Mouse (Mus musculus) frontal cortex, adult 2 months (tissue): Measurements from ENCODE around the gene Eps8. TPM values are rescaled to one million over a fixed set of nuclear protein-coding genes. Genes with fewer than 3 reads are reported as not detected.
A peak's percentile ranks its signal among the peaks of the same experiment; 100 is the strongest.

ENCODE experiments used
- DNase-seq, 2 experiments: peaks; one replicate each; pipeline ENCODE4 v3.0.0; 2022; ENCODE audit warnings: low spot score in 1 of 2; ENCODE audit errors: extremely low spot score in 1 of 2
- polyA plus RNA-seq: library from polyadenylated mRNA; depleted of rRNA; stranded (reverse); fragments of >200 nt; gene quantifications from 2 replicates; pipeline ENCODE4 v1.2.3, GENCODE M21; 2012

Eps8 gene
- polyA plus RNA-seq, 1 experiment, result 27.9 TPM

- DNase-seq, result no peak
These were observed 26.0 kb downstream of the Eps8 start for GRCm38 (mm10) chr6:137628715-137629114.

GRCm38 (mm10) chr6:137621021-137621420 lies 33.7 kb downstream of the Eps8 start:
- no peak for DNase-seq

- DNase-seq, result no peak
These were observed 40.8 kb downstream of the Eps8 start for GRCm38 (mm10) chr6:137613903-137614302.

- no peak for DNase-seq
These were observed 42.6 kb downstream of the Eps8 start for GRCm38 (mm10) chr6:137612071-137612547.

GRCm38 (mm10) chr6:137608160-137608930 lies 46.3 kb downstream of the Eps8 start:
- DNase-seq, result no peak

GRCm38 (mm10) chr6:137606541-137606940 lies 48.1 kb downstream of the Eps8 start:
- no peak for DNase-seq

GRCm38 (mm10) chr6:137604417-137605248 lies 50.0 kb downstream of the Eps8 start:
- no peak for DNase-seq

GRCm38 (mm10) chr6:137598306-137598705 lies 56.4 kb downstream of the Eps8 start:
- no peak for DNase-seq

GRCm38 (mm10) chr6:137597442-137598058 lies 57.1 kb downstream of the Eps8 start:
- DNase-seq, result no peak

GRCm38 (mm10) chr6:137592582-137592981 lies 62.1 kb downstream of the Eps8 start:
- DNase-seq, result no peak

GRCm38 (mm10) chr6:137589245-137589618 lies 65.4 kb downstream of the Eps8 start:
- no peak for DNase-seq

GRCm38 (mm10) chr6:137588481-137589244 lies 66.0 kb downstream of the Eps8 start:
- peak; percentile 52 to 71 for DNase-seq

GRCm38 (mm10) chr6:137587866-137588265 lies 66.8 kb downstream of the Eps8 start:
- no peak for DNase-seq

- DNase-seq, result no peak
These were observed 69.4 kb downstream of the Eps8 start for GRCm38 (mm10) chr6:137585229-137585628.

- DNase-seq, result no peak
These were observed 71.6 kb downstream of the Eps8 start for GRCm38 (mm10) chr6:137583056-137583455.

- DNase-seq, result no peak
These were observed 72.3 kb downstream of the Eps8 start for GRCm38 (mm10) chr6:137582207-137582889.

- DNase-seq, result no peak
These were observed 73.2 kb downstream of the Eps8 start for GRCm38 (mm10) chr6:137581331-137582010.

- no peak for DNase-seq
These were observed 74.2 kb downstream of the Eps8 start for GRCm38 (mm10) chr6:137580503-137580902.

- no peak for DNase-seq
These were observed 77.9 kb downstream of the Eps8 start for GRCm38 (mm10) chr6:137576670-137577371.
